Mouse (Mus musculus): ENCODE measurements around the gene Kat6b.
"Not testable (repeated sequence)": the region's sequence is repeated elsewhere in the genome, so short reads cannot be mapped to it uniquely, and the experiment has no call there.

The Kat6b gene

DNA sequence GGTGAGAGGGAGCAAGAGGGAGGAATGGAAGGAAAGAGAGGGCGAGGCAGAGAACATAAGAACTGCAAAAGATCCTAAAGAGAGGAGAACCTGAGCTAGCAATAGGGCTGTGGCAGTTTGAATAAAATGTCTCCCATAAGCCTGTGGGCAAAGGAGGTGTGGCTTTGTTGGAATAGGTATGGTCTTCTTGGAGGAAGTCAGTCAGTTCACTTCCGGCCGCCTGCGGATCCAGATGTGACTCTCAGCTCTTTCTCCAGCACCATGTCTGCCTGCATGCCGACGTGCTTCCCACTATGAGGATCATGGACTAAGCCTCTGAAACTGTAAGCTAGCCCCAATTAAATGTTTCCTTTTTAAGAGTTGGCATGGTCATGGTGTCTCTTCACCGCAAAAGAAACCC is at the start of gene Kat6b:
Kat6b (plus strand) TSS at position 204 of the 400 bp plus-strand sequence.
- no peak for DNase-seq (ENCODE audit: low read depth)

- DNase-seq (ENCODE audit: low read depth), result no peak
Observed at GRCm38 (mm10) chr14:21433415-21433814, 47.8 kb upstream of the Kat6b start.

GRCm38 (mm10) chr14:21433995-21434394 is 47.2 kb upstream of the Kat6b start:
- DNase-seq (ENCODE audit: low read depth), result no peak

- DNase-seq (ENCODE audit: low read depth), result no peak
Observed at GRCm38 (mm10) chr14:21434686-21435085, 46.5 kb upstream of the Kat6b start.

GRCm38 (mm10) chr14:21439785-21440184 is 41.4 kb upstream of the Kat6b start:
- DNase-seq (ENCODE audit: low read depth), result no peak

DNA sequence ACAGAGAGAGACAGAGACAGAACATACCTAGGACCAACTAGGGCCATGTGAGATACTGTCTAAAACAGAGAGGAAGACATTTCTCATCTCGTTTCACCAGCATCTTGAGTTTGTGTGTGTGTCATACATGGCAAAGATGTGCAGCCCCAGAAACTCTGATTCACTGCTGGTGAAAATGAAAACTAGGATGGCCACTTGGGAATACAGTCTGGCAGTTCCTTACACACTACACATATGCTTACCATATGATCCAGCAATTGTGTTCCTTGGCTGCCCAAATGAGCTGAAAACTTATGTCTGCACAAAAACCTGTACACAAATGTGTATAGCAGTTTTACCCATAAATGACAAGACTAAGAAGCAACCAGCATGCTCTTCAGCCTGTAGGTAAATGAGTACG is 40.7 kb upstream of the Kat6b start:
- DNase-seq (ENCODE audit: low read depth), result no peak

- no peak for DNase-seq (ENCODE audit: low read depth)
Observed at GRCm38 (mm10) chr14:21441772-21442533, 39.3 kb upstream of the Kat6b start.

DNA sequence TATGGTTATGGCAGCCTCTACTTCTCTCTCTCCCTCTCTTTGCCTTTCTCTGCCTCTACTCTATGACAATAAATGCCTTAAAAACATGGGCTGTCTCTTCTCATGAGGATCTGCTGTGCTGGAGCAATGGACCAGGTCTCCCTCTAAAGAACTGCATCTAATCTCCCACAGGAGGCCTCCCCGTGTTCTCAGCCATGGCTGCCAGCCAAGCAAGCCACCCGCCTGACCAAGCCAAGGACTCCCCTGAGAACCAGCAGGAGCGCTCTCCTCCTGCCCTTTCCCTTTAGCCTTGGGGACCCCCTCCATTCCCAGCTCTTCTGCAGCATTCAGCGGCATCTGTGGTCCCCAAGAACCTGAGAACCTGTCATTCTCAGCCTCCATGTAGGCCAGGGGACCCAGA is 28.7 kb upstream of the Kat6b start:
- DNase-seq (ENCODE audit: low read depth), result no peak

GRCm38 (mm10) chr14:21453896-21454295 is 27.3 kb upstream of the Kat6b start:
- no peak for DNase-seq (ENCODE audit: low read depth)

DNA sequence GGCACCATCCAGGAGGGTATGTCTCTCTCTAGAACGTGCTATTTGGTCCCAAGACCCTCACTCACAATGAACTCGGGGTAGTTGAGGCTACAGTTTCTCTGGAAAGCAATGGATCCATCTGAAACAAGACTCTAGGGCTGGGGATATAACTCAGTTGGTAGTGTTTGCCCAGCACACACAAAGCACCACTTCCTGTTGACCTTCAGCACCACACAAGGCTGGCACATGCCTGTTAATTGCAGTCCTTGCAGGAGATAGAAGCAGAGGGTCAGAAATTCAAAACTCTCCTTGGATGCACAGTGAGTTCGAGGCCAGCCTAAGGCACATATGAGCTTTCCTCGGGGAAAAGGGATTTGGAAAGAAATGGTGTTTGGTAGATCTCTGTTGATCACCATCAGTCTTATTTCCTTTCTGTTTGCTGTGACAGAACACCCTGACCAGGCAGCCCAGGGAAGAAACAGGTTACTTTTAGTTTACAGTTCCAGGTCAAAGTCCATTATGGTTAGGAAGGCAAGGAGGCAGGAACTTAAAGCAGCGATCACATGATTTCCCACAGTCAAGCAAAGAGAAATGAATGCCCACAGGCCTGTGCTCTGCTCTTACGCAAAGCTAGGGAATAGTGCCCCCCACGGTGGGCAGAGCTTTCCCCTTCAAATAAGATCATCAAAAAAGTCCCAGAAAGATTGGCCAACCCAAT is 25.4 kb upstream of the Kat6b start:
- DNase-seq (ENCODE audit: low read depth), result no peak

GRCm38 (mm10) chr14:21456526-21456925 is 24.7 kb upstream of the Kat6b start:
- no peak for DNase-seq (ENCODE audit: low read depth)

DNA sequence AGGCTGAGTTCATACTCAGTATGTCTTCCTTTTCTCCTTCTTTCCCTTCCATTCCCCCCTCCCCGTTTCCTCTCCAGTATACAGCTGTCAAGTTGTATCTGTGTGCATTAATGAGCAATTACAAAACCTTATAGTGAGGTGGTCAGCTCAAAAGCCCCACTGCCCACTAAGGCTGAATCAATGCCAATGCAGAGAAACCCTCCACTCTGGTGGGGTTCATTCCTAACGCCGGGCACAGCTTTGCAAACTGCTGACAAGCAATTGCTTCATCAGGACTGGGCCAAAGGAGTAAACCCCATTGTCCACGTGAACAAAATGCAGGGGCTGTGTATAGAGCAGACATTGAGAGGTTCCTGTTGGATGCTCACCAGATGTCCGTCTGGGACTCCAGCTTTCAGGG is 23.4 kb upstream of the Kat6b start:
- no peak for DNase-seq (ENCODE audit: low read depth)

DNA sequence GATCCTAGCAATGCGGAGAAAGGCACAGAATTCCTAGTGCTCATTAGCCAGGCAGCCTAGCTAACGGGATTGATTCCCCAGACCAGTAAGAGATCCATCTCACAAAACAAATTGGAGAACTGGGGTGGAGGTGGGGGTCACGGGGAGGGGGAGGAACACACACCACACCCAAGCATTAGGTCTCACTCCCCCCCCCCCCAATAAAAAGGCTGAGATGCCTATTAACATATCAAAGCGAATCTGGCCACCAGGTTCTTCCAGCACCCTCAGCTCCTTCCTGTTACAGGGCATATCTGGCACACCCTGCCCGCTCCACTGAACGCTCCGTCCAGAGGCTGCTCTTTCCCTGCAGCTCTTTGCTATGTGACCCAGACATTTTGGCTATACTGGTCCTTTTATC is 22.5 kb upstream of the Kat6b start:
- no peak for DNase-seq (ENCODE audit: low read depth)

DNA sequence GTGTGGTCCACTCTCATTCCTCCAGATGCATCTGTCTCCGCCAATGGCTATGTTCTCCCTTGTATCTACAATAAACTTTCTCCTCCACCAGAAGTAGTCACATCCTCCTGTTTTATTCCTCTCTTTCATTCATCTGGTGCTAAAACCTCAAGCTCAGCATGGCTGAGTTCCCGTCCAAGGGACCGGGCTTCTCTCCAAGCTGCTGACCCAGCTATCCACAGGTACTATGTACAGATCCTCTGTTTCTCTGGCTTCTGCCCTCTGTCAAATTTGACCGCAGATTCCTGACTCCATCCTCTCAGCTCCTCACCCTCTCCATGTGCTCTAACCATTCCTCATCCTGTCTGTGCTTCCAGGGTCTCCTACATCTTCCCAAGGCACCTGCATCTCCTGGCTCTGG is 22.1 kb upstream of the Kat6b start:
- DNase-seq (ENCODE audit: low read depth), result no peak

DNA sequence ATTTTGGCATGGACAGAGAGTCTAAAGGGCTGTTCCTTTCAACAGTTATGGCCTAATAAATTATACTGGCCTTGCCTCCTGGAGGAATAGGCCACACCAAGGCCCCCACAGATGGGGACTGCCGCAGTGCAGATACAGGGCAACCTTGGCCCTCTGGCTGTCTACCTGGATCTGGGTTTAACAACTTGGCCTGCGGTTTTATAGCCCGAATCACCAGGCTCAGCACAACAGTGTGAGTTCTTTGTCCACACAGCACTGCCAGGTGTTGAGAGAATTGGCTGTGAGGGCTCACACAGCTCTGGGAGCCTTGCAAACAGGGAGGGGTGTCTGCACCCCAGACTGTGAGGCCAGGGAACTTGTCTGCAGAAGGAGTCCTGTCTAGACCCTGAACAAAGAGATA is 18.8 kb upstream of the Kat6b start:
- DNase-seq (ENCODE audit: low read depth), result no peak

DNA sequence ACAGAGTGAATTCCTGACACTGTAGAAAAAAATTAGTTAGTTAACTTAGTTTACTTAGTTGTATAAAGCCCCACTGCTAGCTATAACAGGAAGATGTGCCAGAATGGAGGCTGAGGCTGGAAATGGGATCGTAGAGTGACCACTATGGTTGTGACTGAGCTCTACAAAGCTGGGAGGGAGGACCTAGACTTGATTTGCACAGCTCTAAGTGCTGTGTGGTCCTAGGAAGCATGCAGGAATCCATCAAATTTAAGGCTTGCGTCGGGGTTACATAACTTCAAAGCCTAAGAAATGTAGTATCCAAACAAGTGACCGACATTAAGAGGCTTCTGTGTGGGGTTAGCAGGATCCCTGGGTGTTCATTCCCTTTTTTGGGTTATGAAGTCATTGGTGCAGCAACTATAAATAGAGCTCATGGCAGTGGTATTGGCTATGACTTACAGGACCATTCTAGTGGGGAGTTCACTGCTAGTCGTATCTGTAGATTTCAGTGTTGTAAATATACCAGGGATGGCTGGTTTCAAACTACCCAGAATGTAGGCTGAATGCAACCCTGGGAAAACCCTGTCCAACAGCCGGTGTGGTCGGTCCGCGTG is 18.0 kb upstream of the Kat6b start:
- DNase-seq (ENCODE audit: low read depth), result no peak

DNA sequence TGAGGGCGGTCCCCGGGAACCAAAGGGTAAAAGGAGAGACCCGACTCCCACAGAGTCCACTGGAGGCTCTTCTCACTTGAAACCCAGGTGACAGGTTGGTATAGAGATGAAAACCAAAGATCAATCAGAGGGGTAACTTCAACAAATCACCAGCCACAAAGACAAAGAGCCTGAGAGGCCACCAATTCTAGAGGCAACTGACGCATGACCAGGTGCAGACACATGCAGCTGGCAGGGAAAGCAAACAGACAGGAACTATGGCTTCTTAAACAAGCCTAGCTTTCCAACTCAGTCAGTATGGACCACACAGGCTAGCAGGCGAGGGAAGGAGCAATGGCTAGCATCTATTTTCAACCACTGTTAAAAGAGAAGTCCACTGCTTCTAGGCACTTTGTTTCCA is 10.8 kb upstream of the Kat6b start:
- no peak for DNase-seq (ENCODE audit: low read depth)

DNA sequence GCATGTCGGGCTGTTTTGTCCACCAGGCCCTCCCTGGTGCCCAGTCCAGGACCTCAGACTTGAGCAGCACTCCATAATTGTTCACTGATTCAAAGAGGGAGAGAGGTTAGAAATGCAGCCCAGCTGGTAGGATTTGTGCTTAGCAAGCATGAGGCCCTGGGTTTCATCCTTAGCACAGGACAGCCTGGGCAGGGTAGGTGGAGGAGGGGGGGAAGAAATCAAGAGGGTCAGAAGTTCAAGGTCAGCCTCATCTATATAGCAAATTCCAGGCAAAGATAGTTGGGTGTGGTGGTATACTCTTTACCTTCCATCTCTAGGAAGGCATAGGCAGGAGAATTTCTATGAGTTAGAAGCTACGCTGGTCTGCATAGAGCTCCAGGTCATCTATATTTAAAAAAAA is 9.3 kb upstream of the Kat6b start:
- DNase-seq (ENCODE audit: low read depth), result no peak

- DNase-seq (ENCODE audit: low read depth), result not testable (repeated sequence)
Observed at GRCm38 (mm10) chr14:21474593-21475132, 6.6 kb upstream of the Kat6b start.

DNA sequence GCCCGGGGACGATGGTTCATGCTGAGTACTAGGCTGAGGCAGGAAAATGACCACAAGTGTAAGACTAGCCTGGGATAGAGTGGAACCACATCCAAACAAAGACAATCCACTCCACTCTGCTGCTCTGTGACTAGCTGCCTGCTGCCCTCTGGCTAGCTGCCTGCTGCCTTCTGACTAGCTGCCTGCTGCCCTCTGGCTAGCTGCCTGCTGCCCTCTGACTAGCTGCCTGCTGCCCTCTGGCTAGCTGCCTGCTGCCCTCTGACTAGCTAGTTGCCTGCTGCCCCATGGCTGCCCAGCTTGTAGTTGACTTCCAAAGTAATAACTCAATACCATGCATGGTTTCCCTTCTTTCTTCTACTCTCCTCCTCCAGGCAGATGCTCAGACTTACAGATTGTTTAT is 4.1 kb upstream of the Kat6b start:
- DNase-seq (ENCODE audit: low read depth), result no peak

DNA sequence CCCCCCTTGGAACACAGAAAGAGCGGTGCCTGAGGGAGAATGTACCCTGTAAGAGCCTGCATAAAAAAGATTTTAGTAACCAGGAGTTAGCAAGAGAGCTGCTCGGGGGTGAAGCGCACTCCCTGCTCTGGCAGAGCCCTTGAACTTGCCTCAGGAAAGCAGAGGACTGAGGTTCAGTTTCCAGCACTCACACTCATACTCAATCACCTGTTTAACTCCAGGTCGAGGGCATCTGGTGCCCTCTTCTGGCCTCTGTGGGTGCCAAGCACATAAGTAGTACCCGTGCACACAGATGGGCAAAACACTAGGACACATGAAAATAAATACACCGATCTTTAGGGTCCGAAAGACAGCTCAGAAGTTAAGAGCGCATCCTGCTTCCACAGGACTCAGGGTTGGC is 1.7 kb upstream of the Kat6b start:
- no peak for DNase-seq (ENCODE audit: low read depth)

GRCm38 (mm10) chr14:21480191-21480590 is 1.0 kb upstream of the Kat6b start:
- no peak for DNase-seq (ENCODE audit: low read depth)

GRCm38 (mm10) chr14:21484199-21484598 is 3.0 kb downstream of the Kat6b start:
- DNase-seq (ENCODE audit: low read depth), result no peak
